In the genomic region with DNA sequence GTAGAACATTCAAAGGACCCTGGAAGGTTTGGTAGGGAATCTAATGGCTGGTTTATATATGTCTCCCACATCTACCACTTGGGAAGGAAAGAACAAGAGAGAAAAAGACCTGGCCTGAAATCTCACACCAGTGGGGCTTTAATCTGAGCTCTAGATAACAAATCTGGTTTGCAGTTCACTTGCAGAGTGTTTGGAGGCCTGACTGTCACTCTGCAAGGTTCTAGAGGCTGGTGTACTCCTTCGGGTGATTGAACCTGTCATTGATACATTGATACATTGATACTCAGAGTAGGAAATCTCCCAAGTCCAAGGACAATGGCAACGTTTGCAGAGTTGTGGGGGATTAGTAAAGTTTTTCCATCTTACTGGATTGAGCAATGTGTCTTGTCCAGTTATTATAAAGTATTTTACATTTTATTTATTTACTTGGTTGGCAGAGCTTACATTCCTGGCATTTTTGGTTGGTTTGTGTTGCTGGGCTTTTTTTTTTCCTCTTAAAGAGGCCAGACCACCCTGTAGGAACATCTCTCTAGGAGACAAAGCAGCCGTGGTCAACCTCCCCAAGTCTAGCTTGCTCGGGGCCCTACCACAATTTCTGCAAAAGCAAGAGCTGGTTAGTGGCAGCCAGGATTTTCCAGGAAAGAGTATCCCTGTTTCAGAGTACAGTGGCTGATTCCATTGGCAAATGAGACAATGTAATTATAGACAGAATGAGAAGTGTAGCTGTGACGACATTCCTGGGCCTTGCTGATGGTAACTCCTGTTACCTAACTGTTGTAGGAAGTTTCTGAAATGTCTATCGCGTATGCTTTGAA, we compare ENCODE assay signal across 10 mouse cellular contexts.
DNase-seq lines count a peak whose midpoint lies in the region; ATAC-seq and TF ChIP-seq lines count a peak whose summit lies in the region.
"Had no signal": no experiment of that assay in that cellular context is flagged by ENCODE, and none has a peak within 500 bp of the region (broad histone marks: within the 10 kb centered on the region; RNA-seq: fewer than 3 reads in every experiment).

No protein-coding gene starts in this region.

- ATAC-seq in lung, postnatal 0 days, result no peak
- no peak for ATAC-seq in intestine, postnatal 0 days
- ATAC-seq in stomach, postnatal 0 days (ENCODE audit: low FRiP score, low TSS enrichment), result no peak
- no peak for ATAC-seq in erythroid progenitor cell, adult 5-6 weeks (replicated peaks; ENCODE audit: low FRiP score, poor library complexity, severe bottlenecking)

- intact Hi-C loops in heart, postnatal 14 days (cut with DNase I), result no loop called here

- H3K4me1 ChIP-seq in heart, embryonic 10.5 days, result peaks cover 33% of the 10 kb centered on the region
- peaks cover 8% of the 10 kb centered on the region; the same call in 1 of the 2 replicates for H3K4me1 ChIP-seq in lung, postnatal 0 days (ENCODE audit: insufficient read depth, low read depth, low read length)
- no peaks in the 10 kb centered on the region for H3K4me1 ChIP-seq in intestine, postnatal 0 days (replicated peaks; ENCODE audit: control insufficient read depth, insufficient read depth, low read length)
- no peaks in the 10 kb centered on the region for H3K4me1 ChIP-seq in stomach, postnatal 0 days (replicated peaks; ENCODE audit: control insufficient read depth, insufficient read depth)

- no peaks in the 10 kb centered on the region for H3K9me3 ChIP-seq in heart, embryonic 10.5 days
- no peaks in the 10 kb centered on the region for H3K9me3 ChIP-seq in lung, postnatal 0 days (ENCODE audit: low read length)
- no peaks in the 10 kb centered on the region for H3K9me3 ChIP-seq in intestine, postnatal 0 days (ENCODE audit: control insufficient read depth)
- H3K9me3 ChIP-seq in stomach, postnatal 0 days (ENCODE audit: control insufficient read depth, low read length), result no peaks in the 10 kb centered on the region

- H3K27ac ChIP-seq in heart, embryonic 10.5 days, result no peak overlapping the region
- peak overlapping the region; percentile 57 for H3K27ac ChIP-seq in lung, postnatal 0 days (ENCODE audit: low read length)
- H3K27ac ChIP-seq in intestine, postnatal 0 days (ENCODE audit: low read depth, low read length), result no peak overlapping the region
- no peak overlapping the region for H3K27ac ChIP-seq in stomach, postnatal 0 days (replicated peaks)

- H3K27me3 ChIP-seq in heart, embryonic 10.5 days (ENCODE audit: insufficient read depth, poor library complexity, severe bottlenecking), result peaks cover 5% of the 10 kb centered on the region; the same call in 1 of the 2 replicates
- no peaks in the 10 kb centered on the region for H3K27me3 ChIP-seq in lung, postnatal 0 days (replicated peaks; ENCODE audit: insufficient read depth, low read length)
- no peaks in the 10 kb centered on the region for H3K27me3 ChIP-seq in intestine, postnatal 0 days (replicated peaks; ENCODE audit: control insufficient read depth, insufficient read depth, low read length)
- no peaks in the 10 kb centered on the region for H3K27me3 ChIP-seq in stomach, postnatal 0 days (ENCODE audit: control insufficient read depth, insufficient read depth, low read length)

- H3K36me3 ChIP-seq in heart, embryonic 10.5 days, result no peaks in the 10 kb centered on the region; the same call in 1 of the 2 replicates
- 0 out of 2 replicates have a peak, but pooled peaks cover 4% of the 10 kb centered on the region for H3K36me3 ChIP-seq in lung, postnatal 0 days (ENCODE audit: insufficient read depth, low read length)
- no peaks in the 10 kb centered on the region for H3K36me3 ChIP-seq in intestine, postnatal 0 days (ENCODE audit: control insufficient read depth, insufficient read depth)
- H3K36me3 ChIP-seq in stomach, postnatal 0 days (ENCODE audit: control insufficient read depth, insufficient read depth, low read length), result no peaks in the 10 kb centered on the region

- H3K4me2 ChIP-seq in lung, postnatal 0 days (replicated peaks; ENCODE audit: low read depth, low read length), result peak overlapping the region; percentile 61
- peak overlapping the region; percentile 50 for H3K4me2 ChIP-seq in intestine, postnatal 0 days (replicated peaks; ENCODE audit: low read depth)
- peak overlapping the region; percentile 25 for H3K4me2 ChIP-seq in stomach, postnatal 0 days (replicated peaks; ENCODE audit: low read depth)

- peak; percentile 35 for DNase-seq in heart, embryonic 10.5 days (ENCODE audit: low spot score)
- no peak for DNase-seq in heart, postnatal 14 days
- peak; percentile 53 for DNase-seq in lung, postnatal 0 days (ENCODE audit: low spot score)
- DNase-seq in lung, postnatal 10 days, result no peak
- DNase-seq in stomach, postnatal 0 days (ENCODE audit: low spot score), result no peak
- DNase-seq in urinary bladder, adult 18-20 months (ENCODE audit: low spot score in 2 of 2), result no peak
- DNase-seq: adrenal gland, postnatal 25 days; gastrocnemius, postnatal 10 days had no signal

- peak overlapping the region; percentile 41 for H3K4me3 ChIP-seq in heart, embryonic 10.5 days
- H3K4me3 ChIP-seq in lung, postnatal 0 days (ENCODE audit: low read depth, low read length), result peak overlapping the region; percentile 28
- H3K4me3 ChIP-seq in intestine, postnatal 0 days (ENCODE audit: low read depth, low read length), result no peak overlapping the region
- no peak overlapping the region for H3K4me3 ChIP-seq in stomach, postnatal 0 days (ENCODE audit: low read depth, low read length)

- H3K9ac ChIP-seq in lung, postnatal 0 days (replicated peaks; ENCODE audit: low read depth), result peak overlapping the region; percentile 32
- no peak overlapping the region for H3K9ac ChIP-seq in intestine, postnatal 0 days (ENCODE audit: low read depth, low read length)
- no peak overlapping the region for H3K9ac ChIP-seq in stomach, postnatal 0 days (ENCODE audit: low read length)

- TF ChIP-seq EP300 in lung, postnatal 0 days (IDR thresholded peaks at IDR 0.05), result no peak
- TF ChIP-seq EP300 in stomach, postnatal 0 days (optimal IDR thresholded peaks at IDR 0.05), result no peak

- TF ChIP-seq CTCF in lung, postnatal 0 days (IDR thresholded peaks at IDR 0.05), result no peak
- no peak for TF ChIP-seq CTCF in intestine, postnatal 0 days (IDR thresholded peaks at IDR 0.05; ENCODE audit: low read depth)
- no peak for TF ChIP-seq CTCF in stomach, postnatal 0 days (IDR thresholded peaks at IDR 0.05; ENCODE audit: low read depth)

- WGBS in heart, embryonic 10.5 days, result 53% methylated on average over 7 of the region's 7 CpGs
- WGBS in lung, postnatal 0 days, result 37% methylated on average over 7 of the region's 7 CpGs
- 46% methylated on average over 7 of the region's 7 CpGs for WGBS in intestine, postnatal 0 days
- 53% methylated on average over 7 of the region's 7 CpGs for WGBS in stomach, postnatal 0 days

Comparison
In these comparisons a context has a peak if more than half of its experiments do, and no peak if none do; other contexts are left out.
1. DNase-seq: peak in heart, embryonic 10.5 days (single experiment) and lung, postnatal 0 days (single experiment); none in heart, postnatal 14 days (0 of 2), lung, postnatal 10 days (single experiment), stomach, postnatal 0 days (single experiment) and urinary bladder, adult 18-20 months (0 of 2).
2. H3K4me3 ChIP-seq: peak in heart, embryonic 10.5 days (single experiment) and lung, postnatal 0 days (single experiment); none in intestine, postnatal 0 days (single experiment) and stomach, postnatal 0 days (single experiment).
3. Peak in every context shown above with its lines, with median percentiles within 50 percentile points of each other: H3K4me2 ChIP-seq.